Mouse (Mus musculus): ENCODE measurements at regions not wholly inside any gene's neighbourhood (a gene's known extent, or its start where the extent isn't known, plus 50 kb on each side); places are given as distances from the start of the nearest gene placed in this dataset.

DNA sequence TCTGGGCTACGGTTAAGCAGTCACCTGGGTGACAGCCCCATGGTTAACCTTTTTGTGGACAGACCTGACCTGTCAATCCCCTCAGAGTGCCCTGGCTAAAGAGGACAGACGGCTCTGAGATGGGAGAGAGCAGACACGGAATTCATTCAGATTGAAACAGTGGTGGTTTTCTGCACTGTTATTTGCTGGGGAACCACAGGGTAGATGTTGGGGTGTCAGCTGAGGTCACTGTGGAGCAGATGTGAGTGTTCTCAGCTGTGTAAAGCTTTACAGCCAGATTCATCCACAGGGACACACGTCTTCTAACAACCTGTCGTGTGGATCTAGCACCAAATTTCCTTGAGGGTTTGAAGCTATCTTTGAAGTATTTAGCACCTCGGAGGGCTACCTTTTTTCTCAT lies 97.3 kb upstream of the Fut8 start:
- TF ChIP-seq CTCF (IDR thresholded peaks at IDR 0.05) (no peak), EP300 (IDR thresholded peaks at IDR 0.05) (no peak)
